Mouse (Mus musculus) heart, adult 2 months (tissue): ENCODE measurements around the gene Aloxe3.

Experiments
- CTCF ChIP-seq: fragments of 200-600 bp; IDR thresholded peaks from 2 replicates; pipeline ENCODE4 v1.8.1; 2022; ENCODE audit warnings: antibody characterized with exemption, mild to moderate bottlenecking, moderate library complexity
- POLR2A ChIP-seq: fragments of 200-500 bp; IDR thresholded peaks from 2 replicates; pipeline ENCODE4 v1.6.1; 2011; ENCODE audit warnings: mild to moderate bottlenecking, low read depth, low read length, control low read depth; ENCODE audit not compliant: insufficient read depth

- TF ChIP-seq POLR2A (no peak), CTCF (no peak)
Measured at GRCm38 (mm10) chr11:69089616-69090290, 35.9 kb upstream of the Aloxe3 start.
